Mouse (Mus musculus): ENCODE results near the gene Mroh9.

Gene Mroh9

DNA sequence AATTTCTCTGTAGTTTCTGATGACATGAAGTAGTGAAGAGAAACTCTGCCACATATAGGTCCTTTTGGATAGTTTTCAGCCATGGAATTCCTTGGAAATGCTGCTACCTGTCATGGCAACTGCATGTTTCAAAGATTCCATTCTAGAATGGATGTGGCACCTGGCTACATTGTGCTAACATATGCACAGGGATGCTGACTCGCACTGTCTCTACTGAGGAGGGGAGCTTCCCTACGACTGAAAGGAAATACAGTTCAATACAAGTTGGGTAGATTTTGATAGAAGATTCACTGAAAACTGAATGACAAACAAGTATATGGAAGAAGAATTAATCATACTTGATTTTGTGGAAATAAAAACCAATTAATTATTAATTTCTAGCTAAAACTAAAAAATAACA, at the start of gene Mroh9:
Mroh9 (minus strand) TSS at position 101 of the 400 bp plus-strand sequence.
- DNase-seq (ENCODE audit: low read depth): no peak

DNA sequence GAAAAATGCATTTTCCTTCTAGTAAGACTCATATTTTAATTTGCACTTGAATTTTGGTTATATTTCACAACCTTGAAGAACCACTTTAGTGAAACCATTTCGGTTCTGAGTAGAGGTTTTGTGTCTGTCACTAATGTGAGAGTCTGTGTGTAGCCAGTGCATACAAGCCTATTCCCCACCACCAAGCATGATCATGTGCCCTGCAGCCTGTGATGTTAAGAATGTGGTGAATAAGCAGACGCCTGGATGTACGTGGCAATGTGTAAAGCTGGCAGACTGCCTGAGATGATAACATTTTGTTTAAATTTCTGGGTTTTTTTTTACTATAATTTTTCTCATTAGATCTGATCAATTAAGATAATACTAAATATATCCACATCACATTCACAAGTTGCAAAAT, 44.5 kb upstream of the Mroh9 start:
- DNase-seq (ENCODE audit: low read depth): no peak

DNA sequence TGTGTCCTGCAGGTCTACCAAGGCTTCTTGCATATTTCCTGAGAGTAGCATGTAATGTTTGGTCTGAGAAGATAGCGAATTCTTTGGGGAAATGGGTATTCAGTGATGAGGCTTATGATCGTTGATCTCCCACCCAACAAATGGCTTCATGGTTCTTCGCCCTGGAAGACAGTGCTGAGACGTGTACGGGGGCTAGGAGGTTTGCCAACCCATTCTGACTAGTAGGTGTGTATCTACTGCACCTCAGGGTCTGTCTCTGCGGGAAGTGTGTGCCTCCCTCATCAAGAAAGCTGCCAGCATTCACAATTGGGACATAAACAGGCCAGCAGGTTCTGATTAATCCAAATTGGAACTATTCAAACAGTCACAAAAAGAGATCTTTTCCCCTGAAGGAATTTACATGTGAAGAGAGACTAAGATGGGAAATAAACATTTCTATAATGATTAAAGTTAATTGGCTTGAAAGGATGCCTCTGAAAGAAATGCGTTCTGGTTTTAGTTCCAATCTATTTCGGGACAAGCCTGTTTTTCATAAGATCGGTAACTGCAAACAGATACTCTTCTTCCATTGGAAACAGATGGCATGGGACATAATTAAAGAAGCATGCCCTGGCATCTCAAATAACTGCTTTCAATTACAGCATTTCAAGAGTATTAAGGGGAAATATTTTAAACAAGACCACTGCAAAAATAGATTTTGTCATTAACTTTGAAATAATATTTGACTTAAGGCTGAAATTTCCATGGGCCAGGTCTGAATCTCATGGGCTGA, 43.8 kb upstream of the Mroh9 start:
- no peak for DNase-seq (ENCODE audit: low read depth)

DNA sequence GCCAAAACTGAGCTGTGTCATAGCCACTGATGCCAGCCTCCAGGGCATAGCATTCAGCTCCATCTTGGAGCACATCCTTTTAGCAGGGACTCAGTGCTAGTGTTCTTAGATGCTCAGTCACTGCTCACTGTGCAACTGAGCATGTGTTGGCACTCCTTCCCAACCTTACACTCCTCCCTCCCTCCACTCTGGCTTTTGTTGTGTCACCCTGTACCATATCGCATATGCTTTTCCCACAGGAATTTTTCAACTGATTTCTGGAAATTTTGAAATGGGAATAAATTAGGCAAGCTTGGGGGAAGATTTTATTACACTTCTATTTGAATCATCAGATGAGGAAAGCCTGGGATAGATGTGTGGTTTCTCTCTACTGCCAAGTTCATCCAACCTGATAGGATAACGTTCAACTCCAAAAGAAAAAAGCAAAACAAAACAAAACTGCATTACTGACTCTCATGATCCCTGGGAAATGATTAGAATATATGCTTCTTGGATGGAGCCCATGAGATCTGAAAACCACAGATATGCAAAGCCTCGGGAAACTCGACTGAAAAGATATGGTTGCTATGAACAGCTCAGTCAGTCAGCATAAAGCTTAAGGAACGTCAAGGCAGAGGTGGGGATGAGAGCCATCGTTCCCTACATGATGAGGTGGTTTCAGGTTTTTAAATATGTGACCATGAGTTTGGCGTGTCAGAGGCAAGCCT, 40.9 kb upstream of the Mroh9 start:
- DNase-seq (ENCODE audit: low read depth): peak; percentile 85

DNA sequence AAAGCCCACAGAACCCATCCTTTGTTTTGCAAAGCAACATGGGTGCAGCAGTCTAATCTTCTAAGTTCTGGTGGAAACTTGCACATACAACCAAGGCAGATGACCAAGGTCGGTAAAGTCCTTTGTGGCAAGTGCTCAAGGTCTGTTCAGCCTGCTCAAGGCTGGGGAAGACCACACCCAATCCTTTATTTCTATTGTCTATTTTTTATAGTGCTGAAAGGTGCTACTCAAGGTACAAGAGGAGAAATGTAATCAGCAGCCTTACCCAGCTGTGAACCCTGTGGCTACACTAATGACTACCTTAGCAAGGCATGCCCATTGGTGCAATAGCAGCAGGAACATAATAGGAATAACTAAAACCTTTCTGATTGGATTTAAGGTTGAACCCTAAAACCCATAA, 36.9 kb upstream of the Mroh9 start:
- DNase-seq (ENCODE audit: low read depth): no peak

DNA sequence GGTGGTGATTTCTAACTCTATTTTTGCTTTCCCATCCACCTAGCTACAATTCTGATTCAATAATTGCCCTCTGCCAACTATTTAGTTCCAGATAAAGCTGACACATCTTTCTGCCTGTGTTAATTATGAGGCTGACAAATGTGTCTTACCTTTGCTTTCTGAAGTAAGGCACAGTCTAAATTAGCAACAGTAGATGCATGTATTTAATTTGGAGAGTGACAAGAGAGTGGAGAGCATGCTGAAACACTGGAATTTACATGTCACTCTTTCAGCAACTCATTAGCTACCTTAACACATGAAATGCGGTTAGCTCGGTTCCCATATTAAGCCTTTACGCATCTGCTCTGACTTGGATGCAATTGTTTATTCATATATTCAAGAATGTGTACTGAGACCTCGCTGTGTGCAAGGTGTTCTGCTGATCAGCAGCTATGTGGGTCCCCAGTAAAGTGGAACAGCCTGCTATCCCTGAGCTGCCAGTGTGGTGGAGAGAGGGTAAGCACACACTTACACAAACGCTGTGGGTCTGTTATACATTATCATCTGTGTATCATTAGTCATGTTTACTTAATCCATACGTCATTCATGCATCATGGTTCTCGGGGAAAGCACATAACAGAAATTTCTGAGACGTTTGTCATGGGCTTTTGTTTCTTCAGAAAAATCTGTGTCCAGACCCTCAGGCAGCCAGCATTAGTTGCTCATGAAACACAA, 28.1 kb upstream of the Mroh9 start:
- no peak for DNase-seq (ENCODE audit: low read depth)

DNA sequence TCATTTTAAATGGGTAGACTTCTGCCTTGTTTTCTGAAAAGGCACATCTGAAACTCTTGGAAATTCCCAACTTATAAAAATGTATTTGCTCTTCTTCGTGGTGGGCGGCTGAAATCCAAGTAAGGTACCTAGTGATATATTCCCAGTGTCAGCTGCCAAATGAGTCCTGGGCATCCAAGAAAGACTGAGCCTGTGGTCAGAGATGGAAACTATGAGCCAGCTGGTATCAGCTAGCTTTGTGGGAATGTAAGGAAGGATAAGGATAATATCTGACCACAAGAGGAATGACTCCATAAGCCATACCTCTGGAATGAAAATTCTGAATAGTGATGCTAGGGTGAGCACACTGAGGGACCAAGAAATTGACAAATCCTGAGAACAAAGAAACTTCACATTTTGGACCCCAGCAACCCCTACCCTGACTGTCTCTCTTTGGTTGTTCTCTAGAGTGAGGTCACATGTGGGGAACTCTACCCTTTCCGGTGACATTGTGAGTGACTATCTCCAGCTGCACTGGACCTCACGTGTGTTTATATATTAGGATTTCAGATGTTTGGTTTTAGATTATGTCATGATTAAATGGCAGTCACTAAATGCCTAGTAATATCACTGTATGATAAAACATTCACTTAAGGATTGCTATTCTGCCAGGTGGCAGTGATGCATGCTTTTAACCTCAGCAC, 27.2 kb upstream of the Mroh9 start:
- no peak for DNase-seq (ENCODE audit: low read depth)

DNA sequence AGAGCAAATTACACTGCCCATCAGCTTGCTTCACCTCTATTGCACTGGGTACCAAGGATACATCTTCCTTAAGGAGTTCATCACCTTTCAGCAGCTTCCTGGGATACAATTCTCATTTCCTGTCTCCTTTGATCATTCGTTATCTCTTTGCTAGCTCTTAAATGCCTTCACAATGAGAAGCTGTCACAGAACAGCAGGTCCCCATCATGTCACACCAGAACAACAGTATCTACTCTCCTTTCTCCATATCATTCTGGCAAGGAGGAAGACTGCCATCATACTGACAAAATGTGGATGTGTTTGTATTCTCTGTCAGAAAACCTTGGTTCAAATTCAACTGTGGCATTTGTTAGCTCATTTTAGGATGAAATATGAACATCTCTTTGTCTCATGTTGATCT, 19.5 kb upstream of the Mroh9 start:
- DNase-seq (ENCODE audit: low read depth): no peak

DNA sequence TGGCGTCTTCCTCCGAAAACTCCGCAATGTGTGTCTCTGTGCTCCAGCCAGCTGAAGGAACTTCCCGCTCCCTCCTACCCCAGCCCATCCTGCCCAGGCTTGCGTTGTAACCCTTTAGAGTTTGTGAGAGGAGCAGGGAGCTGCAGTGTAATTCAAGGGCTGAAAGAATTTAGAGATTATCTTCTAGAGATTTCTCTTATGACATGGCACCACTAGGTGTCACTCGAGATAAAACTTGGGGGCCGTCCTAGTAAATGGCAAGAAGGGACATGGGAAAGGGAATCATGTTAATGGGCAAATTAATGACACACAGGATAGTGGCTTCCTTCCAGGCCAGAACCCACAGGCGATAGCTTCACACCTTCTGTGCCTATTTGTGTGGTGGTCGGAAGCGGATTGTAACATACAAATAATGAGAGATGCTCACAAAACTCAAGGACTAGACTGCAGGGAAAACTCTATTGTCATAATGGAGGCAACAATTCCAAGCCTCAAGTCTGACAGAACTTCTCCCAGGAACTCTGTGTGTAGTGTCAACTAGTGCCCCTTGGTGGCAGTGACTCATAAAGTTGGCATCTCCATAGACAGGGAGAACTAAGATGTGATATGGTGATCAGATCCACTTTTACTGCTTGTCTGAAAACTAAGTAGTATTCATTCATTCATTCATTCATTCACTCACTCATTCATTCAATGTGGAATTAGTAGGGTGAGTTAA, 6.1 kb upstream of the Mroh9 start:
- peak; percentile 32 for DNase-seq (ENCODE audit: low read depth)

DNA sequence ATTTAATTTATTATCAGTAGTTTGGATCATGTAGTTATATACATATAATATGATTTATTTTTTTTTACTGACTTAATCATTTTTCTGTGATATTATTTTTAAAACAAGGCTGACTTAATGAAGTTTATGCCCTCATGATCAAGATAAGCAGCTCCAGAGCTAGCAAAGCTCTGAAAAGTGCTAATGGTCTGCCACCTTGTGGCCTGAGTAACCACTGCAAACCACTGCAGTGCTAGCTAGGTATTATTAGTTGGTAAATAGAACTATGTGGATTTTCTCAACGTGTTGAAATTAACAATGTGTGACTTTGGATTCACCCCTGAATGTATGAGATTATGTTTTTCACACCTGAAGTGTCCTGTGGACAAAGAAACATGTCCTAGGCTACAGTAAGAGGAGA, 15.0 kb downstream of the Mroh9 start:
- DNase-seq (ENCODE audit: low read depth): no peak

DNA sequence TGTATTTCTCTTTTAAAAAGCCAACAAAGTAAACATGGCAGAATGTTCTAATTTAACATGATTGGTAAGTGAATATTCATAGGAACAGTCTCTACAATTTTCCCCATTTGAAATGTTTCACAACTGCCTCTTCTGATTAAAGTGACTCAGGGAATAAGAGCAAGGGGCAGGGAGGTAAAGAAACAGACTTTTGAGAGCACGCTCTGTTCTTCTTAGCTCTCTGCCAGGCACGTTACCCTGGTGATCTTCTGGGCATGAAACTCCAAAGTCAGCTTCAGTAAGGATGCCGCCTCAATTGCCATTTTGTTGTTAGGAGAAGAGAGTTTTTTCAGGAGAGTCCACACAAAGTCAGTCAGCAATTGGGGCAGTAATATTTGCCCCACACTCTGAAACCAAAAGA, 25.1 kb downstream of the Mroh9 start:
- peak; percentile 15 for DNase-seq (ENCODE audit: low read depth)

DNA sequence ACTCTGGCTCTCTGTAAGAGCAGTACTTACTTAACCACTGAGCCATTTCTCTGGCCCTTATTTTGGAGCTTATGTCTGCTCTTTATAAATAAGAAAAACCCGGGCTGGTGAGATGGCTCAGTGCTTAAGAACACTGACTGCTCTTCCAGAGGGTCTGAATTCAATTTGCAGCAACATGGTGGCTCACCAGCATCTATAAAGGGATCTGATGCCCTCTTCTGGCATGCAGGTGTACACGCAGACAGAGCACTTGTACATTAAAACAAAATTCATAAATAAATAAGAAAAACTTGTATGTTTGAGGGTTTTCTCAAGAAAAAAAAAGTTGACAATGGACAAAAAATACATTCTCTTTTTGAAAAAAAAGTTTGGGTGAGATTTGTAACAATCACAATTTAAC, 28.1 kb downstream of the Mroh9 start:
- peak; percentile 9 for DNase-seq (ENCODE audit: low read depth)

DNA sequence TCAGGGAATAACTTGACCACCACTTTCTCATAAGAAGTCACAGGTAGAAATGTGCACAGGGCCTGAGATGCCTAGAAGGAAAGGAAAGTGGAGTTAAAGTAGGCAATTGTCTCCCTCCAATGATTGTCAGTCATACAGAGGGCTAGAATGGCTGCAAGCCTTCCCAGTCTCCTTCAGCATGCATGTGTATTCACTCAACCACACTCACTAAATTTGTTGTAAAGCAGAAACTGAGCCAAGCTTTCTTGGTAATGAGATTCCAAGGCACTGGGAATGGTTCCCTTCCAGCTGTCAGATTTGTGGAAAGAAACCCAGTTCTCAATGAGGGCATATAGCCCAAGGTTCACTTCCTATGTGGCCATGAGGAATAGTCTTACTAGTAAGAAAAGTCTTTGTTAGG, 29.8 kb downstream of the Mroh9 start:
- DNase-seq (ENCODE audit: low read depth): no peak

DNA sequence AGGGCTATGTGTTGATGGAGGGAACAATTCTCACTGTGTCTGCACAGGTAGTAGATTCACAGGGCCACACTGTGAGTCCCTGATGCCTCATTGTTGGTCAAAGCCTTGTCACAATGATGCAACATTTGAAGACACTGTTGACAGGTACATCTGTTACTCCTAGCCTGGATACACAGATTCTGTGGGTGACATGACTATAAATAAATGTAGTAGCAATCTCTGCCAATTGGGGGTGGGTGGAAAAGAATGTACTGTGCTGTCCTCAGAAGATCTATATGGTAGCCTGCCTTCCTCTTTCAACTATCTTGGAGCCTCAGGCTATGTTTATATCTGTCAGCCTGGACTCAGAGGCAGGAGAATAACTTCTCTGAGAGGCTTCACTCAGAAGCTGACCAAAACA, 62.4 kb downstream of the Mroh9 start:
- DNase-seq (ENCODE audit: low read depth): no peak

DNA sequence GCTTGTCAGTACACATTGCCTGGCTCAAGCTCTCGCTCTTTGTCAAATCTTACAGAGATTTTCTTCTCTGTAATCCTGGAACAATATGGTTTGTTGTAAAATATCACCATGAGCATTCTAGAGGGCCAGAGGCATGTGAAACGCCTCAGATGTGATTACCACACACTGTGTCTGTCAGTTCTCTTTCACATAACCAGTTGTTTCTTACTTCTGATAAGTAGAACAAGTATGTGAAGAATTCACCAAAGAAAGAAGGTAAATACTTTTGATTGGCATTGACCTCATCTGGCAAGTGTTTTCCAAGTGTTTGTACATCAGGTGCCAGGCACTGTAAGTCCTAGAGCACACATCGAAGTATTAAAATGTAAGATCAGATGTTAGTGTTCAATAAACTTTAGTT, 76.2 kb downstream of the Mroh9 start:
- no peak for DNase-seq (ENCODE audit: low read depth)

DNA sequence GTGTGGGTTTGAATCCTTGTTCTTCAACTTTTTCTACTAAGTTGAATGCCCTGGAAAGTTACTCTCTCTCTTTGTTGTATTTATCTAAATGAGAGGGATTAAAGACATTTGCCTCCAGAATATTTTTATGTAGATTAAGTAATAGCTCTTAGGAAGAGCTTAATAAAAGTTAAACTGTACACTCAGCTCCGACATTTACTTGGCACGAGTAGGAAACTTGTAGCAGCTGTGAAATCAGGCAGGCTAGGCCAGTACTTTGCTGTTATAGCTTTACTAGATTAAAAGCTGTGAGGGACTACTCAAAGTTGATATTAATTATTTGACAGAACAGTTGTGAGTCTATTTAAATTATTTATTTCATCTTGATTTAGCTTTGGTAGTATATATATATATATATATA, 82.0 kb downstream of the Mroh9 start:
- DNase-seq (ENCODE audit: low read depth): no peak

DNA sequence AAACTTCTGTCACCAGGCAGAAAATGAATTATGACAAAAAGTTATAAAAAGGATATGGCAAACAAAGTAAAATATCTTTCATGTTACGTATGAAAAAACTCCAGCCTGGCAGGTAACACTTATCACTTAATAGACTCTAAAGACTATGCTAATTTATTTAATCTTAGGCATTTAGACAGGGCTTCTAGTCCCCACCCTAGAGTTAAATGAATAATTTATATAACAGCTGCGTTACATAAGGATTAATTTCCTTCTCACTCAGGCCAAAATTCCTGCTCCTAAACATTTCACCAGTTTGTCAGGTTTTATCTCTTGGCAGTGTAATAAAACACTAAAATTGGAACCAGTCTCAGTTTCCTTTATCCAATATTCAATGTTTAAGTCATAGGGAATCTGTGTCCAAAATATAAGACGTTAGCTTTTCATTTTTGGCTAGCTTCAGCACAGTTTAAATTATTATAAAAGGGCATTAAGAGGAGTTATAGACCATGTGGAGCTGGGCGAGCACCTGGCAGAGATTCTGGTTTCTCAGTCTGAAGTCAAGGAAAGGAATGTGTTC, 84.1 kb downstream of the Mroh9 start:
- DNase-seq (ENCODE audit: low read depth): no peak

DNA sequence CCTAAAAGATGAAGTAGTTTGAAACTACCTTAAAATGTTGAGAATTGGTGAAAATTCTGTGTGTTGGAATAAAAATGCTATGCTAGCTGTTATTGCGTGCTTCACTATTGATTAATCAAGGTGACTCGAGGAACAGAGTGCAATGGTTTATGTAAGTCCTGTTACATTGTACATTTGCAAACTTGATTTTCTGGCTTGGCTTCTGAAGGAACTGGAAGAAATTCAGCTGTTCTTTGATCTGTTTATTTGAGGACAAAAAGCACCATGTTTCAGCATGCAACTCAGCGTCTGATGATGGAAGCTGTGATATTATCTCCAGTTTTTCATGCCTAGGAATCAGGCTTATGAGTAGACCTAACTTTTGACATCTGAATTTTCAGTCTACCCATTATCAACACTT, 97.9 kb downstream of the Mroh9 start:
- no peak for DNase-seq (ENCODE audit: low read depth)

DNA sequence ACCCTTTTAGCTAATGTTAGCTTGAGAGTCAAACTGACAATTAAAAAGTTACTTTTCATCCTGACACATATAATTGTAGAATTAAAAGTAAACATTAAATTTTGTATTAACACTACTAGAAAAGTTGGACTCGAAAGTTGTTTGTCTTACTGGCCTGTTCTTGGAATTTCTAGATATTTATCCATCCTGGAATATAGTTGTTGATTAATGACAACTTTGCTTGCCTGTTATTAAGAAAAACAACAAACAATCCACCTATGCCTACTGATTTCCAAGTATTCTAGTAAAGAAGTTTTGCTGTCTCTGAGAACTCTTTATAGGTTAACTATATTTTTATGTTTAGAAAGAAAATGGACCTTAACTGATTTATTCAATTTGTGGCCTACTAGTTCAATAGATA, 98.7 kb downstream of the Mroh9 start:
- no peak for DNase-seq (ENCODE audit: low read depth)

DNA sequence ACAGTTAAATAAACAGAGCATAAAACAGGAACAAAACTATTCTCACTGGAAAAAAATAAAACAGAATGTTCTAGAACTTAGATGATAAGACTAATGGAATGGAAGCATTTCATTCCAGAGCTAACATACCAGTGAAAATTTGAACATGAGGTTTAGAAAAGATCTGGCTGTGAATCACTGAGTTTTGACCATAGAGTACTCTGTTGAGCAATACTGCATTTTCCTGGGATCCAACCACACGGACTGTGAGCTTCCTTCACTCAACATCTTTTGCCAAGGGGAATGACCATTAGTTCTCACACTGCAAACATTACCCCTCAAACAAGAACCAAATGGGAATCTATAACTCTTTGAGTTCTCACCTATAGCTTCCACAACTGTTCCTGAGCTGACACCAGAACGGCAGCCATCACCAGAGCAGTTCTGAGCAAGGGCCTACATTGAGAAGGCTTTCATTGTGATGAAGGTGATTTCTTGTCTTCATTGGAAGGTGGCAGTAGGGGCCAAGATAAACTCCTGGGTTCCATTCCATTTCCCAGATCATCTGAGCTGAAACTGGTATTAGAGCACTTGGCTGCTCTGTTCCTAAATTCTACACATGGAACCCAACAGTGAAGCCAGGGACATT, 99.2 kb downstream of the Mroh9 start:
- DNase-seq (ENCODE audit: low read depth): peak; percentile 26

DNA sequence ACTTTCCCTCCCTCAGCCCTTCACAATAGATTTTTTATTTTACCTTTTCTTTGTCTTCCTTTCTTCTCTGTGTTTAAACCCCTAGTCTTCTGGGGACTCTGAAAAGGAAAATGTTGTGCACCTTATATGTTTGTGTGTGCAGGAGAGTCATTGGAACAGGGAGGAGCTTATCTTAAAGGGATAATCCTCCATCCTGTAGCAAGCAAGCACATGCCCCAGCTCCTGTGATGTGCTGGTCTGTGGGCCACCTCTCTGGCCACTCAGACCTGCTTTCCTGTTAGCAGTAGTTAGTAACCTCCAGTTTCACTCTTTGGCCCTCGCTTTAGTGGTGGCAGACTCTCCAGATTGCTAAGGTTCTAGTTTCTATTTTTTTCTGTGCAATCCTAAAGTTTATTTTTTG, 101.0 kb downstream of the Mroh9 start, which contains the start of gene Fmo3:
Fmo3 (minus strand) TSS at position 101 of the 400 bp plus-strand sequence.
- no peak for DNase-seq (ENCODE audit: low read depth)

All from fibroblast of lung, adult 2 months (primary cell).